Mouse (Mus musculus): Measurements from ENCODE around the gene Tbx21. TPM values are rescaled to one million over a fixed set of nuclear protein-coding genes. Genes with fewer than 3 reads are reported as not detected.
A peak's percentile ranks its signal among the peaks of the same experiment; 100 is the strongest.

Gene Tbx21
- polyA plus RNA-seq, 1 experiment from 2014 or later = 0.21 TPM

- Histone ChIP-seq H3K9ac (ENCODE audit: low read length) (no peak overlapping the region), H3K4me1 (replicated peaks; ENCODE audit: control insufficient read depth, insufficient read depth, low read length) (no peaks in the 10 kb centered on the region), H3K36me3 (ENCODE audit: control insufficient read depth, insufficient read depth, low read length) (no peaks in the 10 kb centered on the region), H3K4me2 (ENCODE audit: low read depth, low read length, severe bottlenecking) (no peak overlapping the region), H3K27ac (ENCODE audit: low read depth, low read length) (no peak overlapping the region), H3K27me3 (ENCODE audit: control insufficient read depth, insufficient read depth, low read length) (no peaks in the 10 kb centered on the region), H3K4me3 (ENCODE audit: low read depth, low read length) (no peak overlapping the region), H3K9me3 (ENCODE audit: control insufficient read depth, low read length) (no peaks in the 10 kb centered on the region)
- 92% methylated on average over 2 of the region's 2 CpGs for WGBS
- ATAC-seq (replicated peaks; ENCODE audit: low FRiP score) (no peak), DNase-seq (ENCODE audit: low spot score) (no peak)
Measured at GRCm38 (mm10) chr11:97069770-97070169, 45.4 kb downstream of the Tbx21 start.

GRCm38 (mm10) chr11:97069333-97069732 lies 45.8 kb downstream of the Tbx21 start:
- WGBS = 76% methylated on average over 1 of the region's 1 CpGs
- ATAC-seq (replicated peaks; ENCODE audit: low FRiP score) = no peak
- Histone ChIP-seq H3K4me1 (replicated peaks; ENCODE audit: control insufficient read depth, insufficient read depth, low read length) (no peaks in the 10 kb centered on the region), H3K9ac (ENCODE audit: low read length) (no peak overlapping the region), H3K9me3 (ENCODE audit: control insufficient read depth, low read length) (no peaks in the 10 kb centered on the region), H3K36me3 (ENCODE audit: control insufficient read depth, insufficient read depth, low read length) (no peaks in the 10 kb centered on the region), H3K4me3 (ENCODE audit: low read depth, low read length) (no peak overlapping the region), H3K27ac (ENCODE audit: low read depth, low read length) (no peak overlapping the region), H3K27me3 (ENCODE audit: control insufficient read depth, insufficient read depth, low read length) (no peaks in the 10 kb centered on the region), H3K4me2 (ENCODE audit: low read depth, low read length, severe bottlenecking) (no peak overlapping the region)
- DNase-seq (ENCODE audit: low spot score) = no peak

DNA sequence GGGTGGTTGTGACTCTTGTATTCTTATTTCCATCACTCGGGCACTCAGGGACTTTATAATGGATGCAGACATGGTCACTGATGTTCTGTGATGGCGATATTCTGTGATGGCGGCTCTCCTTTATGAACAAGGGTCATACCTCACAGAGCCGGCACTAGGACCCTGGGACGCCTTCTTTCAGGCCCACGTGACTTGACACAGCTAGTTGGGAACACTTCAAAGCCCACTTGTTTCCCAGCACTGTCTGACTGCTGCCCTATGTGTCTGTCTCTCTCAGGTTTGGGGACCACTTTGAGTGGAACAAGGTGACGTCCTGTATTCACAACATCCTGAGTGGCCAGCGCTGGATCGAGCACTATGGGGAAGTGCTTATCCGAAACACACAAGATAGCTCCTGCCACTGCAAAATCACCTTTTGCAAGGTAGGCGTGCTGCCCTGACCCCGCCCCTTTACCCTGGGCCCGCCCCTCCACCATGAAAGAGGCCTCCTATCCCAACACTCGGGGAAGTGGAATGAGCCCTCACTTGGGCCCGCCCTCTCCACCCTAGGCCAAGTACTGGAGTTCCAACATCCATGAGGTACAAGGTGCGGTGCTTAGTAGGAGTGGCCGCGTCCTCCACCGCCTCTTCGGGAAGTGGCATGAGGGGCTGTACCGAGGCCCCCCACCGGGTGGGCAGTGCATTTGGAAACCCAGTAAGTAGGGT lies 48.3 kb downstream of the Tbx21 start:
- no peak overlapping the region for H3K4me2 ChIP-seq (ENCODE audit: low read depth, low read length, severe bottlenecking)
- H3K4me3 ChIP-seq (ENCODE audit: low read depth, low read length) = no peak overlapping the region
- no peak overlapping the region for H3K9ac ChIP-seq (ENCODE audit: low read length)
- peaks cover 4% of the 10 kb centered on the region; the same call in 1 of the 2 replicates for H3K4me1 ChIP-seq (replicated peaks; ENCODE audit: control insufficient read depth, insufficient read depth, low read length)
- no peaks in the 10 kb centered on the region for H3K36me3 ChIP-seq (ENCODE audit: control insufficient read depth, insufficient read depth, low read length)
- ATAC-seq (replicated peaks; ENCODE audit: low FRiP score) = no peak
- no peak for DNase-seq (ENCODE audit: low spot score)
- no peaks in the 10 kb centered on the region for H3K9me3 ChIP-seq (ENCODE audit: control insufficient read depth, low read length)
- 47% methylated on average over 22 of the region's 22 CpGs for WGBS
- no peak overlapping the region for H3K27ac ChIP-seq (ENCODE audit: low read depth, low read length)
- no peaks in the 10 kb centered on the region for H3K27me3 ChIP-seq (ENCODE audit: control insufficient read depth, insufficient read depth, low read length)

DNA sequence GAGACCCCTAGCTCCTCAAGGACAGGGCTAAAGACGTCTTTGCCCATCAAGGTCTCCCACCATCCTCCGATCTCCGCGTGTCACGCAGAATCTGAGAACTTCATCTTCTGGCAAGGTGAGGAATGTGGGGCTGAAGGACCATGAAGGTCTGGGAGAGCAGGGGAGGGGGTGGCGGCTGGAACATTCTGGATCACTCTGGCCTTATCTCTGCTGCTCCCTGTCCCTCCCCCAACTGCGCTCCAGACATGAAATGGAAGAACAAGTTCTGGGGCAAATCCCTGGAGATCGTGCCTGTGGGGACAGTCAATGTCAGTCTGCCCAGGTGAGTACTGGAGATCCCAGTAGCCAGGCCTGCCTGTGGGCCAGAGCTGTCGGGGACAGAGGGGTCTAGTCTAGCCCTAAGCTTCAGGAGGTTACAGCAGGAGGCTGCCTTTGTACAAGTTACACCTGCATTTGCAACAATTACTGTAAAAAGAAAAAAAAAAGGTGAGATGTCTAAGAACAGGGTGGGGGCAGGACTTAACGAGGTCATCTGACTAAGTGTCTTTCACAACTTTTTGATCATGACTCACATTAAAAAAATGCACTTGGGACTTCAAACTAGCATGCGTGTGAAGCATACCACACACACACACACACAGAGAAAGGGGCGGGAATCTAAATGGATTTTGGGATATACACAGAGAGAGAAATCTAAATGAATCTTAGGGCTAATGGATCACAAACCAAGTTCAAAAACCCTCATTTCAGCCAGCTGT lies 49.4 kb downstream of the Tbx21 start:
- Histone ChIP-seq H3K27me3 (ENCODE audit: control insufficient read depth, insufficient read depth, low read length) (no peaks in the 10 kb centered on the region), H3K36me3 (ENCODE audit: control insufficient read depth, insufficient read depth, low read length) (no peaks in the 10 kb centered on the region), H3K4me1 (replicated peaks; ENCODE audit: control insufficient read depth, insufficient read depth, low read length) (peaks cover 4% of the 10 kb centered on the region; the same call in 1 of the 2 replicates), H3K9ac (ENCODE audit: low read length) (no peak overlapping the region), H3K4me3 (ENCODE audit: low read depth, low read length) (no peak overlapping the region), H3K9me3 (ENCODE audit: control insufficient read depth, low read length) (no peaks in the 10 kb centered on the region), H3K27ac (ENCODE audit: low read depth, low read length) (no peak overlapping the region), H3K4me2 (ENCODE audit: low read depth, low read length, severe bottlenecking) (no peak overlapping the region)
- 90% methylated on average over 12 of the region's 12 CpGs for WGBS
- DNase-seq (ENCODE audit: low spot score) (no peak), ATAC-seq (replicated peaks; ENCODE audit: low FRiP score) (no peak)

DNA sequence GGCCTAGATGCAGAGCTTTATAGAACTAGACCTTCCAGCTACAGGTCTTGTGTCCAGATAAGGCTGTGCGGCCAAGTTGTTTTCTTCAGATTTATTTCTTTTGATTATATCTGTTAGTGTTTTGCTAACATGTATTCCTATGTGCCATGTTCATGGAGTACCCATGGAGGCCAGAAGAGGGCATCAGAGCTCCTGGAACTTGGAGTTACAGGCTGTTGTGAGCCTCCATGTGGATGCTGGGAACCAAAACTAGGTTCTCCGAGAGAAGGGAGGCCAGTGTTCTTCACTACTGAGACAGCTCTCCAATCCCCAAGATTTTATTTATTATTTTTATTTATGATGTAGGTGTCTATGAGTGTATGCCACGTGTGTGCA lies 51.2 kb downstream of the Tbx21 start:
- 89% methylated on average over 3 of the region's 3 CpGs for WGBS
- H3K9me3 ChIP-seq (ENCODE audit: control insufficient read depth, low read length) = no peaks in the 10 kb centered on the region
- peaks cover 4% of the 10 kb centered on the region; the same call in 1 of the 2 replicates for H3K4me1 ChIP-seq (replicated peaks; ENCODE audit: control insufficient read depth, insufficient read depth, low read length)
- no peak overlapping the region for H3K4me3 ChIP-seq (ENCODE audit: low read depth, low read length)
- no peaks in the 10 kb centered on the region; the same call in 1 of the 2 replicates for H3K36me3 ChIP-seq (ENCODE audit: control insufficient read depth, insufficient read depth, low read length)
- peak overlapping the region; percentile 31 for H3K27ac ChIP-seq (ENCODE audit: low read depth, low read length)
- no peak overlapping the region for H3K9ac ChIP-seq (ENCODE audit: low read length)
- no peak overlapping the region for H3K4me2 ChIP-seq (ENCODE audit: low read depth, low read length, severe bottlenecking)
- DNase-seq (ENCODE audit: low spot score) (no peak), ATAC-seq (replicated peaks; ENCODE audit: low FRiP score) (no peak)
- H3K27me3 ChIP-seq (ENCODE audit: control insufficient read depth, insufficient read depth, low read length) = no peaks in the 10 kb centered on the region

GRCm38 (mm10) chr11:97063274-97063920 lies 51.7 kb downstream of the Tbx21 start:
- Histone ChIP-seq H3K9me3 (ENCODE audit: control insufficient read depth, low read length) (no peaks in the 10 kb centered on the region), H3K27ac (ENCODE audit: low read depth, low read length) (peak overlapping the region; percentile 31), H3K36me3 (ENCODE audit: control insufficient read depth, insufficient read depth, low read length) (no peaks in the 10 kb centered on the region; the same call in 1 of the 2 replicates), H3K27me3 (ENCODE audit: control insufficient read depth, insufficient read depth, low read length) (no peaks in the 10 kb centered on the region), H3K9ac (ENCODE audit: low read length) (peak overlapping the region; percentile 29; the same call in 1 of the 2 replicates), H3K4me1 (replicated peaks; ENCODE audit: control insufficient read depth, insufficient read depth, low read length) (peaks cover 4% of the 10 kb centered on the region; the same call in 1 of the 2 replicates), H3K4me2 (ENCODE audit: low read depth, low read length, severe bottlenecking) (no peak overlapping the region), H3K4me3 (ENCODE audit: low read depth, low read length) (no peak overlapping the region)
- WGBS = 26% methylated on average over 9 of the region's 9 CpGs
- DNase-seq (ENCODE audit: low spot score) = no peak
- 0 out of 2 replicates have a peak, but pooled peaks have one; percentile 18 for ATAC-seq (replicated peaks; ENCODE audit: low FRiP score)

GRCm38 (mm10) chr11:97052219-97052646 lies 62.9 kb downstream of the Tbx21 start:
- no peak overlapping the region for H3K9ac ChIP-seq (ENCODE audit: low read length)
- H3K4me2 ChIP-seq (ENCODE audit: low read depth, low read length, severe bottlenecking) = no peak overlapping the region
- no peak overlapping the region for H3K4me3 ChIP-seq (ENCODE audit: low read depth, low read length)

DNA sequence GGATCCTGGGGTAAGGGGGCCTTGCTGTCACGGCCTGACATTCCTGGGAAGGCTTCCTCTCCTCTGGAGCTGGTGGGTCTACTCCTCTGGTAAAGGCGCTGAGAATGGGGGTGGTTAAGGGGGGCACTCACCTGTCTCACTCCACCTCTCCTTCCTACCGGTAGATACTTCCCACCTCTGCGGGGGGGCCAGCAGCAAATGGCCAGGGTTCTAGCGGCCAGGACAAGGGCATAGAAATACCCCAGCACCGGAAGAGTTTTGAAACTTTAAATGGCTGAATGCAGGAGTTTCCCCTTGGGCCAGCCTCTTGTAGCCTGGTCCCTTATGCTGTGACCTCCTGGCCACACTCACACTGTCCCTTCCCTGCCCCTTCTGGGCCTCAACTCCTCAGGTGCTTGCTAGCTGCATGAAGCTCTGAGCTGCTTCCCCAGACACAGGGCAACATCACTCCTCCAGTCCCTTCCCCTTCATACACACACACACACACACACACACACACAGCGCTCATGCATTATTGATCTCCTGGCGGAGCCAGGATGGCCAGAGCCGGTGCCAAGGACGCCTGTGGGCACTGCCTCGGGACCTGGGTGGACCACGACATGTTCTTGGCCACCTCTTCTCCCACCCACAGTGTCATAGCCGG lies 64.1 kb downstream of the Tbx21 start:
- no peak overlapping the region for H3K27ac ChIP-seq (ENCODE audit: low read depth, low read length)
- H3K9me3 ChIP-seq (ENCODE audit: control insufficient read depth, low read length) = no peaks in the 10 kb centered on the region
- no peaks in the 10 kb centered on the region for H3K27me3 ChIP-seq (ENCODE audit: control insufficient read depth, insufficient read depth, low read length)
- peaks cover 2% of the 10 kb centered on the region; the same call in 1 of the 2 replicates for H3K36me3 ChIP-seq (ENCODE audit: control insufficient read depth, insufficient read depth, low read length)
- ATAC-seq (replicated peaks; ENCODE audit: low FRiP score) = peak; percentile 49
- peaks cover 11% of the 10 kb centered on the region for H3K4me1 ChIP-seq (replicated peaks; ENCODE audit: control insufficient read depth, insufficient read depth, low read length)
- peak overlapping the region; percentile 56 for H3K4me3 ChIP-seq (ENCODE audit: low read depth, low read length)
- 35% methylated on average over 13 of the region's 13 CpGs for WGBS
- DNase-seq (ENCODE audit: low spot score) = no peak
- H3K9ac ChIP-seq (ENCODE audit: low read length) = peak overlapping the region; percentile 64
- peak overlapping the region; percentile 89 for H3K4me2 ChIP-seq (ENCODE audit: low read depth, low read length, severe bottlenecking)

More at GRCm38 (mm10) chr11:97052219-97052646, 62.9 kb downstream of the Tbx21 start:
- 0 out of 2 replicates have a peak, but pooled peaks have one; percentile 29 for ATAC-seq (replicated peaks; ENCODE audit: low FRiP score)
- no peaks in the 10 kb centered on the region for H3K27me3 ChIP-seq (ENCODE audit: control insufficient read depth, insufficient read depth, low read length)
- 30% methylated on average over 11 of the region's 11 CpGs for WGBS
- no peak overlapping the region for H3K27ac ChIP-seq (ENCODE audit: low read depth, low read length)
- H3K4me1 ChIP-seq (replicated peaks; ENCODE audit: control insufficient read depth, insufficient read depth, low read length) = peaks cover 11% of the 10 kb centered on the region
- no peak for DNase-seq (ENCODE audit: low spot score)
- peaks cover 2% of the 10 kb centered on the region; the same call in 1 of the 2 replicates for H3K36me3 ChIP-seq (ENCODE audit: control insufficient read depth, insufficient read depth, low read length)
- H3K9me3 ChIP-seq (ENCODE audit: control insufficient read depth, low read length) = no peaks in the 10 kb centered on the region

Data from forebrain, embryonic 11.5 days (tissue).